Mouse (Mus musculus) midbrain, postnatal 0 days (tissue): Measurements from ENCODE around the gene Nup107. TPM values are rescaled to one million over a fixed set of nuclear protein-coding genes. Genes with fewer than 3 reads are reported as not detected.

Source experiments
- ATAC-seq: fragments of 200-750 bp; cut with Nextera tagmentation; 2 replicates; pipeline ENCODE4 v1.8.0; 2017; ENCODE audit warnings: moderate number of reproducible peaks, mild to moderate bottlenecking, moderate TSS enrichment, moderate library complexity; ENCODE audit not compliant: low FRiP score
- DNase-seq: peaks from one replicate; pipeline ENCODE4 v3.0.0-alpha.2; 2015; ENCODE audit warnings: low spot score
- H3K27ac ChIP-seq: fragments of 300-500 bp; sonication (generic); 2 replicates; pipeline ENCODE4 v1.5.1; 2014; ENCODE audit warnings: low read depth, mild to moderate bottlenecking, low read length, mixed read lengths
- H3K27me3 ChIP-seq: fragments of 300-500 bp; sonication (generic); 2 replicates; pipeline ENCODE4 v1.6.1; 2014; ENCODE audit warnings: low read length, control low read depth, mixed read lengths; ENCODE audit not compliant: insufficient read depth
- H3K36me3 ChIP-seq: fragments of 300-500 bp; sonication (generic); 2 replicates; pipeline ENCODE4 v1.6.1; 2014; ENCODE audit warnings: low read length, control low read depth, mixed read lengths; ENCODE audit not compliant: insufficient read depth
- H3K4me1 ChIP-seq: fragments of 300-500 bp; sonication (generic); 2 replicates; pipeline ENCODE4 v1.6.1; 2014; ENCODE audit warnings: mild to moderate bottlenecking, control low read depth, antibody characterized with exemption, low read length, mixed read lengths; ENCODE audit not compliant: insufficient read depth
- H3K4me2 ChIP-seq: fragments of 300-500 bp; sonication (generic); 2 replicates; pipeline ENCODE4 v1.6.1; 2014; ENCODE audit warnings: low read depth, mild to moderate bottlenecking, low read length, mixed read lengths; ENCODE audit not compliant: poor library complexity, severe bottlenecking
- H3K4me3 ChIP-seq: fragments of 300-500 bp; sonication (generic); 2 replicates; pipeline ENCODE4 v1.5.1; 2014; ENCODE audit warnings: low read depth, mild to moderate bottlenecking, low read length, moderate library complexity
- H3K9ac ChIP-seq: fragments of 300-500 bp; sonication (generic); replicated peaks from 2 replicates; pipeline ENCODE4 v1.6.1; 2014; ENCODE audit warnings: mild to moderate bottlenecking, low read length, moderate library complexity, mixed read lengths; ENCODE audit not compliant: poor library complexity, severe bottlenecking
- H3K9me3 ChIP-seq: fragments of 300-500 bp; sonication (generic); 2 replicates; pipeline ENCODE4 v1.6.1; 2016; ENCODE audit warnings: low read length, control low read depth
- CTCF ChIP-seq: IDR thresholded peaks from 2 replicates; pipeline ENCODE4 v1.5.1; 2016; ENCODE audit warnings: antibody characterized with exemption, mild to moderate bottlenecking
- WGBS: fragments of 180-500 bp; shearing (Covaris S2); extraction: QIAGEN DNeasy Blood & Tissue Kit; methylation state at CpG from one replicate; pipeline ENCODE4 v1.1.7; 2014; 5-methylcytosine and 5-hydroxymethylcytosine counted together
- polyA plus RNA-seq: library from polyadenylated mRNA; unstranded; fragments of >200 nt; fragmentation: Nextera tagmentation; extraction: Ambion mirVana; gene quantifications from 2 replicates; pipeline ENCODE4 v1.2.1, GENCODE M21; 2015
- total RNA-seq: library from RNA; depleted of rRNA; stranded (reverse); fragments of >200 nt; gene quantifications from 2 replicates; pipeline ENCODE4 v1.2.3, GENCODE M21; 2014

Gene Nup107
- total and polyA plus RNA-seq, 2 experiments from 2014 or later: 14.0 to 16.7 TPM

DNA sequence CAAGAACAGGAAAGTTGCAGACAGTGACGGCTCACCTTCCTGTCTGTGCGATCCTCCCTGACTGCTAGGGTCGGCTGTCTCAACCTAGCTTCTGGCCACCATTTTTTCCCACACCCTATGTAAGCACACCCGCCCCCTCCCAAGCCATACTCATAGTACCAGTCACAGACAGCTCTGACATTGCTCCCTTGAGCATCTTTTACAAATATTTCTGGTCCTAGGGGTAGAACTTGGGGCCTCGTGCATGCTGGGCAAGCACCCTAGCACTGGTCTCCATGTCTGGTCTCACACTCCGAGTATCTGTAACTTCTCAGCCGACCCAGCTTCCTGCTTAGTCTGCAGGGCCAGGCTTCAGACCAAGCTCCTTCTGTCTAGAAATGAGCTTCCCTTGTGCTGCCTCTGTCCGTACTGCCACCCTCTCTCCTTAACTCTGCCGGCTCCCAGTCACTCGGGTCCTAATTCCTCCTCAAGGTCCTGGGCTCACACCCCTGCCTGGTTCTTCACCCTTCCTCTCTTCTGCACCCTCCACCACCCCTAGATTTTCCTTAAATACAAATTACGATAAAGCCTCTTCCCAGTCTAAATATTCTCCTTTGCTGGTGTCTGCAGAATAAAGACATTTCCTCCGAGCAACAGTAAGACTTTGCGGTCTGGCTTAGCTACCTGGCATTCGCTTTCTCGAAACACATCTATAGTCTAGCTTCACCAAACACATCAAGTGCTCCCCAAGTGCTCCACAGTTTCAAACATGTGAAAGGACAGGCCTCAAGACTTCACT is 50.6 kb downstream of the Nup107 start:
- TF ChIP-seq CTCF: no peak
- H3K36me3 ChIP-seq: peaks cover 27% of the 10 kb centered on the region
- H3K4me3 ChIP-seq: no peak overlapping the region
- DNase-seq (no peak), ATAC-seq (no peak)
- no peak overlapping the region for H3K27ac ChIP-seq
- H3K4me1 ChIP-seq: peaks cover 9% of the 10 kb centered on the region; the same call in 1 of the 2 replicates
- no peak overlapping the region for H3K9ac ChIP-seq
- WGBS: 92% methylated on average over 15 of the region's 15 CpGs
- no peaks in the 10 kb centered on the region for H3K27me3 ChIP-seq
- no peaks in the 10 kb centered on the region for H3K9me3 ChIP-seq
- no peak overlapping the region for H3K4me2 ChIP-seq

DNA sequence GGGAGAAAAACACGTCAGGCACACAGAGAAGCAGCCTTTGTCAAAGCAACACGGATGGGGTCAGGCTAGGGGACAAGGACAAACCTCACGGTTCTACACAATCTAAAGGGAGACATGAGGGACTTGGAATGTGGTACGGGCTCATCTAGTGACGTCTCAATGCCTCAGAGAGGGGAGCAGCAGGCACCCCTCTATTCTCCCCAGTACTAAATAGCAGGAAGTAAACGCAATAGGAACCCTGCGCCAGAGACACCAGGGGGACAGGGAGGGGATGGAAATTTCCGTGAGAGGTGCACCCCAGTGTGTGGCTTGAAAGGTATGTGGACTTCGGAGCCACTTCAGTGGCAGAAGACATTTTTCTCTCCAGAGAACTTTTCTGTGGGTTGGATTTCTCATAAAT is 51.6 kb downstream of the Nup107 start:
- H3K27ac ChIP-seq: no peak overlapping the region

DNA sequence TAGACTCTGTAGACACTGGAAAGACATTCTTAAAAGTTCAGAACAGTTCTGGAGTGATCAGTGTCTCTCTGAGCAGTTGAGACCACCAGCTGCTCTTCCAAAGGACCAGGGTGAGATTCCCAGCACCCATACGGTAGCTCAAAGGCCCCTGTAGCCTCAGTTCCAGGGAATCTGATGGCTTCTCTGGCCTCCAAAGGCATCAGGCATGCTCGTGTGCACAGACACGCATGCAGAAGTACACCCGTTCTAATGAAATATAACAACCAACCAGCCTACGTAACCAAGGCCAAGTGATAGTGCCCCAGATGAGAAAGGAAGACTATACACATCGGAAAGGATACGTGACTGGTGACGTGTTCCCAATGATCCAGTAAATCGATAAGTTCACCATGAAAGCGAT is 52.3 kb downstream of the Nup107 start:
- Histone ChIP-seq H3K27ac (no peak overlapping the region), H3K4me3 (no peak overlapping the region), H3K27me3 (no peaks in the 10 kb centered on the region), H3K4me2 (no peak overlapping the region), H3K36me3 (peaks cover 35% of the 10 kb centered on the region), H3K9ac (no peak overlapping the region), H3K4me1 (peaks cover 9% of the 10 kb centered on the region; the same call in 1 of the 2 replicates), H3K9me3 (no peaks in the 10 kb centered on the region)
- WGBS: 96% methylated on average over 10 of the region's 10 CpGs
- ATAC-seq (no peak), DNase-seq (no peak)
- no peak for TF ChIP-seq CTCF

More for the DNA sequence above, 51.6 kb downstream of the Nup107 start:
- Histone ChIP-seq H3K4me2 (no peak overlapping the region), H3K9ac (no peak overlapping the region), H3K9me3 (no peaks in the 10 kb centered on the region), H3K27me3 (no peaks in the 10 kb centered on the region), H3K36me3 (peaks cover 35% of the 10 kb centered on the region), H3K4me1 (peaks cover 9% of the 10 kb centered on the region; the same call in 1 of the 2 replicates), H3K4me3 (no peak overlapping the region)
- DNase-seq (no peak), ATAC-seq (no peak)
- WGBS: 87% methylated on average over 9 of the region's 9 CpGs
- TF ChIP-seq CTCF: no peak

DNA sequence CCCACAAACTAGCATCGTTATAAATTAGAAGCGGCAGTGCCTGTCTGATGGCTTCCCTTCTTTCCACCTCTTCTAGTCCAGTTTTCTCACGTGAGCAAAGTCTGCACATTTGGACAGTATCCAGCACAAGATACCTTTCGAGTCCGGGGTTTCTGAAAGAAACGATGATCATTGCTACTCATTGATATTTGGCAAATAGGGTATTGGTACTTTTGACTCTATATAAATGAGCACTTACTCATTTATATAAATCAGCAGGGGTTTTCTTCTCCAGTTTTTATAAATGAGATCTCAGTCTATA is 52.9 kb downstream of the Nup107 start:
- TF ChIP-seq CTCF: no peak
- H3K9me3 ChIP-seq: no peaks in the 10 kb centered on the region
- no peak overlapping the region for H3K4me2 ChIP-seq
- H3K4me3 ChIP-seq: no peak overlapping the region
- WGBS: 94% methylated on average over 6 of the region's 6 CpGs
- no peak overlapping the region for H3K9ac ChIP-seq
- DNase-seq (no peak), ATAC-seq (no peak)
- H3K27ac ChIP-seq: no peak overlapping the region
- no peaks in the 10 kb centered on the region for H3K27me3 ChIP-seq
- H3K4me1 ChIP-seq: peaks cover 9% of the 10 kb centered on the region; the same call in 1 of the 2 replicates
- H3K36me3 ChIP-seq: peaks cover 35% of the 10 kb centered on the region

DNA sequence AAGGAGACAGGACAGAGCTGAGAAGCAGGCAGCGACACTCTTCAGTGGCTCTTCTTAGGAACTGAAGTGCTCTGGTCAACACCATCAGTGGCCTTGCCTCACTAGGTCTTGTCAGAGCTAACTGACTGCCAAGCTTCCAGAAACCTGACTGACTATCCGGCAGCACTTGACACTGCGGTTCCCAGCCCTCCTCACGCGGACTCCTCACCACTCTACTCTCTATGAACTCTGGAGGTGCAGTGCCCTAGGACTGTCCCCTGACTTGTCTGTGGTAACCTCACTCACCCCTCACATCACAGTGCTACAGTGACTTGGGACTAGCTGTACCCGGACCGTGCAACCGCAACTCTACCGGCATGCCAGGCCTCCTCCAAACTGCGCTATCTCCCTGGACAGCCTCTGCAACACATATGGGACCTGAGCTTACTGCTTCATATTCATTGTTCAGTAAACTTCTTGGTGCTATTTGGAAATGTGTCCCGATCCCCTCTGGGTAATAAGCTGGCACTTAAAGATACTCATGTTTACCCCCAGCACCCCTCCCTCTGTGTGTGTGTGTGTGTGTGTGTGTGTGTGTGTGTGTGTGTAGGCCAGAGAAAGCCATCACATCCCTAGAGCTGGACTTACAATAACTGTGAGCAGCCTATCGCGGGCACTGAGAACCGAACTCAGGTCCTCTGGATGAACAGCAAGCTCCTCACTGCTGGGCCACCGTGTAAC is 53.4 kb downstream of the Nup107 start:
- Histone ChIP-seq H3K4me3 (no peak overlapping the region), H3K36me3 (peaks cover 35% of the 10 kb centered on the region), H3K9me3 (no peaks in the 10 kb centered on the region), H3K4me2 (no peak overlapping the region), H3K9ac (no peak overlapping the region), H3K27me3 (no peaks in the 10 kb centered on the region), H3K27ac (no peak overlapping the region), H3K4me1 (peaks cover 7% of the 10 kb centered on the region; the same call in 1 of the 2 replicates)
- no peak for DNase-seq
- TF ChIP-seq CTCF: no peak
- no peak for ATAC-seq
- 96% methylated on average over 15 of the region's 15 CpGs for WGBS
